Mouse (Mus musculus): ENCODE measurements at regions not wholly inside any gene's neighbourhood (a gene's known extent, or its start where the extent isn't known, plus 50 kb on each side); places are given as distances from the start of the nearest gene placed in this dataset.

DNA sequence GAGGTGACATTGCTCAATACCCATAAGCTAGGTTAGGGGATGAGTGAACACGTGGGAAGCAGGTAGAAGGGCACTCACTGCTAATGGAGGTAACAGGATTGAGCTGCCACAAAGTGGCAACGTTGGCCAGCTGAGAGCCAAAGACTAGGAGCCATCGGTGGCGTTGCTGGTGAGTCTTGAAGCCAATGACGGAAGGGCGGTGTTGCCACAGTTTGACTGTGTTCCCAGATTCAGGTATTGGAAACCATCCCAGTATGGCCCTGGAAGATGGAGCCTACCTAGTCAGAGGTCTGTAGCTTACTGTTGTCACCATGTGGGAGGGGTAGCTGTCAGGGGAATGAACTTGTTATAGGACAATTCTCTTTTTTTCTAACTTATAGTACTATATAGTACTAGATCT lies 158.4 kb downstream of the Ly86 start:
- peak; percentile 81 for DNase-seq (ENCODE audit: extremely low read depth, low read depth, low spot score)

GRCm38 (mm10) chr13:37503898-37504297 lies 158.9 kb downstream of the Ly86 start:
- DNase-seq (ENCODE audit: extremely low read depth, low read depth, low spot score) = no peak

DNA sequence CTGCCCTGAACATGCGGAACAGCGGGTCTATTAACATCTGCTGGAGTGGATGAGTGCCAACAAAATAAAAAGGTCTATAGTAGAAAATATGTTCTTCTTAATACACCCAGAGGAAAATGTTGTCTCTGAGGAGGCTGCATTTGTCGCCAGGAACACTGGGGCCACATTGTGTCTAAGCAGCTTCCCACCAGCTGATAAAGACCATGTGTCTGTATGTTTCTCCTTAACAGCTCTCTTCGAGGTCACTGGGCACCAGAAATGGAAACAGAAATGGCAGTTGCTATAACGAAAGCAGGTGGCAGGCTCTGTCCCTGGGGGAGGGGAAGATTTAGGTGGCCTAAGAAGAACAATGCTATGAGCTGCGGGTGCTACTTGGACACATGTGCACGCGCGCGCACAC lies 159.4 kb downstream of the Ly86 start:
- no peak for DNase-seq (ENCODE audit: extremely low read depth, low read depth, low spot score)

DNA sequence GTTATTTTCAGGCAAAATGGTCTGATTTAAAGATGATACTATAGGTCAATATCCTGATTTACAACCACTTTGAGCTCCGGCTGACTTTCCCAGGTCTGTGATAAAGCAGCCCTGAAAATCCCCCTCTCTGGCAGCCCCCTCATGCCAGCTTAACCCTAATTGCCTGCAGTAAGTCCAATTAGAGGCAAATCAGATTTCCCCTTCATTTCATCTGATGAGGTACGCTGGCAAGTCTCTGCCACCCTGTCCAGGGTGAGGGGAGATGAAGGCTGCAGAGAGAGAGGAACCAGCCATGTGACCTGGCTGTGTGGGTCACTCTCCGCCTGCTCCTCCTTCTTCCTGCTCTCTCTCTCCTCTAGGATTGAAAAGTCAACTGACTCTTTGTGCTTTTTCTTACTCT lies 160.6 kb downstream of the Ly86 start:
- no peak for DNase-seq (ENCODE audit: extremely low read depth, low read depth, low spot score)

DNA sequence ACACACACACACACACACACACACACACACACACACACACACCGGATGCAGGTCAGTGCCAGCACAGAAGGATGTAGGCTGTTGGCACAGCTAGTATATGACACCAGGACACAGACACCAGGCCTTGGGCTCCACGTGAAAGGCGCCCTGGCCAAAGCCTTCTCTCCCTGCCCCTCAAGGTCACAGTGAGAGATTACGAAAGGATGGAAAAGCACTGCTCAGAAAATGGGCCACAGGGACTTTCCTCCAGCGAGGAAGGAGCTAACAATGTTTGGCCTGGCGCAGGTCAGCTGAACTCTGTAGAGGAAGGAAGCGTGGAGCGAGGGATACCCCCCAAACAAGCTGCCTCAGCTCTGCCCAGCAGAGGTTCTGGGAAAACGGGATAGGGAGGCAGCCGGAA lies 161.0 kb downstream of the Ly86 start:
- no peak for DNase-seq (ENCODE audit: extremely low read depth, low read depth, low spot score)

DNA sequence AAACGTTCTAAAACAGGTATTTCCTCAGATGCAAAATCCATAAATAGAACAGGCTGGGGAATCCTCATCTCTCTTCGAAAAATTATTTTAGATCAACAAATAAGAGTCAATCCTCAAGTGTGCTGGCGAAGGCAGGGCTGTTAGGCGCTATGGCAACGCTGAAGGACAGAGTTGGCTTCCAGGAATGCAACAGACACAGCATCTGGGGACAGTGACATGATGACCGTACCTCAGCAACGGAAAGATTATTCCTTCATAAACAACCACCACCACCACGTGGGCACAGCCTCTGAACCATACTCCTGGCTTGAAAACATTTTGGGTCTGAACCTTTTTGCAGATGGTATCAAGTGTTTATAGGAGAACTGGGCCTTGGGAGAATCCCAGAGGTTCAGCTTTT lies 161.7 kb downstream of the Ly86 start:
- no peak for DNase-seq (ENCODE audit: extremely low read depth, low read depth, low spot score)

- DNase-seq (ENCODE audit: extremely low read depth, low read depth, low spot score) = peak; percentile 95
Observed at GRCm38 (mm10) chr13:37507146-37507545, 162.1 kb downstream of the Ly86 start.

DNA sequence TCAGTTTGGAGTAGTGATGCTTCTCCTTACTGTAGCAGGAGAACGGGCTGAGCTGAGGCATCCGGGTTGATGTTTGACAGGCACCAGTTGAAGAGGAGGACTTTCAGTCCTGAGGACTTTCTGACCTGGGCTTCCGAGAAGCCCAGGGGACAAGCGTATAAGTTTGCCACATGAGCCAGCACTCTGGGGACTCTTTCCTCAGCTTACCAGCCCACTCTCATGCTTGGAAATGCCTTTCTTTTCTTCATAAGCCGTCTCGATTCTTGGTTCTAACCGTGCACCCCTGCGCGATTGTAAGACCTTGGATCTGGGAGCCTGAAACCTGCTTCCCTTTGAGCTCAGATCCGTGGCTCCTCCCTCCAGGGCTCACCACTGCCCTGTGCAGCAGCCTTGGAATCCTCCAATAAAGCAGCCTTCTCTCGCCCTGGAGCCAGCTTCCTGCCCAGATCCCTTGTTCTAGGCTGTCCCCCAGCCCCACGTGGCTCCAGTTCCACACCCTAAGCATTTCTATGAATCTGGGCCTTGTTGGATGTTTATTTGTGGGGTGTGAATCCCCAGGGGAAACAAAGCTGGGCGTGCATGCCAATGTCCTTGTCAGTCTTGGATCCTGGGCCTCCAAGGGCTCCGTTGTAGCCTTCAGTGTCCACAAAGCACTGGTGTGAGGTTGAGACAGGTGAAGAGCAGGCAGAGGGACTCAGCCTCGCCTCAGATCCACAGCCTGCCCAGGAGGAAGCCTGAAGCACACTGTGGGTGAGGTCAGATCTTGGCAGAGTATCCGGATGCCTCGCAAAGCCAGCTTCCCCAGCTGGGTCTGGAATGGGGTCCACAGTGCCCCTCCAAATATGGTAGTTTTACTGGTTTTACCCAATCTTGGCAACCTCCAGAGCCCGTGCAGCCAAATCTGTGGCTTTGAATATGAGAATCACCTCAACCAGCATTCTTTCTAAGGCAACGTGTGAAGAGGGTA lies 163.7 kb downstream of the Ly86 start:
- no peak for DNase-seq (ENCODE audit: extremely low read depth, low read depth, low spot score)

DNA sequence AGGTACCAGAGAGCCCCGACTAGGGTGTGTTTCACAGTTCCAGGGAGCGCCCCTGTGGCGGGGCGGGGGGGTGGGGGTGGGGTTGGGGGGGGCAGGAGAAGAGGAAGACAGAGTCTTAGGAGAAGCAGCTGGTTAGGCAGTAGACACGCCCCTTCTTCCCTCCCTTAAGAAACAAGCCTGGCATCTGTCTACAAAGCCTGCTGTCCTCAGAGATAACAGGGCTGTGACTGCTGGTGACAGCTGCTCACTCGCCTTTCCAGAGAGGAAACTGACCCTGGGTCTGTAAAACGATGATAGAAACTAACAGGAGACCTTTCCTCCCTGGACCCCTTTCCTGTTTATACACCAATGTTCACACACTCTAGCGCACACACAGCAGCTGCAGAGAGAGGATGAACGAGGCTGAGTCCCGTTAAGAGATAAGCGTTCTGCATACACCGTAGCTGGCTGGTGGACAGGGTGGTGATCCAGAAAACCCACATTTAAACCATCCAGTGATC lies 164.4 kb downstream of the Ly86 start:
- DNase-seq (ENCODE audit: extremely low read depth, low read depth, low spot score) = no peak

GRCm38 (mm10) chr13:37510511-37510910 lies 165.5 kb downstream of the Ly86 start:
- no peak for DNase-seq (ENCODE audit: extremely low read depth, low read depth, low spot score)

- no peak for DNase-seq (ENCODE audit: extremely low read depth, low read depth, low spot score)
Observed at GRCm38 (mm10) chr13:37511006-37511405, 166.0 kb downstream of the Ly86 start.

GRCm38 (mm10) chr13:37511406-37511805 lies 166.4 kb downstream of the Ly86 start:
- no peak for DNase-seq (ENCODE audit: extremely low read depth, low read depth, low spot score)

DNA sequence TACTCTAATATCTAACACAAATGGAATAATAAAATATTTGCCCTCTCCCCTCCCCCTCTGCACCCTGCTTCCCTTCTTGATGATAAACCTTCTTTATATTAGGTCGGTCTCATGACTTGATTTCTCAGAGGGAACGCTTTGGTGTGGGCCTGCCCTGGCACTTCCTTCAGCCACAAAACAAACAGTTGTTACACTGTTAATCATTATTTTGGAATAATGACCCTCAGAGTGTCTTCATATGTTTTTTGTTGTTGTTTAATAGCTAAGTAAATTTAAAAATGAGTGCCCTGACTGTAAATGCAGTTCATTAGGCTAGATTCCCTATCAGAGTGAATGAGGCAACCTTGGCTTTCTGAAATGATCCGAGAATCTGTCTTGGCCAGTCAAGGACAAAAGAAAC lies 167.8 kb downstream of the Ly86 start:
- DNase-seq (ENCODE audit: extremely low read depth, low read depth, low spot score) = no peak

DNA sequence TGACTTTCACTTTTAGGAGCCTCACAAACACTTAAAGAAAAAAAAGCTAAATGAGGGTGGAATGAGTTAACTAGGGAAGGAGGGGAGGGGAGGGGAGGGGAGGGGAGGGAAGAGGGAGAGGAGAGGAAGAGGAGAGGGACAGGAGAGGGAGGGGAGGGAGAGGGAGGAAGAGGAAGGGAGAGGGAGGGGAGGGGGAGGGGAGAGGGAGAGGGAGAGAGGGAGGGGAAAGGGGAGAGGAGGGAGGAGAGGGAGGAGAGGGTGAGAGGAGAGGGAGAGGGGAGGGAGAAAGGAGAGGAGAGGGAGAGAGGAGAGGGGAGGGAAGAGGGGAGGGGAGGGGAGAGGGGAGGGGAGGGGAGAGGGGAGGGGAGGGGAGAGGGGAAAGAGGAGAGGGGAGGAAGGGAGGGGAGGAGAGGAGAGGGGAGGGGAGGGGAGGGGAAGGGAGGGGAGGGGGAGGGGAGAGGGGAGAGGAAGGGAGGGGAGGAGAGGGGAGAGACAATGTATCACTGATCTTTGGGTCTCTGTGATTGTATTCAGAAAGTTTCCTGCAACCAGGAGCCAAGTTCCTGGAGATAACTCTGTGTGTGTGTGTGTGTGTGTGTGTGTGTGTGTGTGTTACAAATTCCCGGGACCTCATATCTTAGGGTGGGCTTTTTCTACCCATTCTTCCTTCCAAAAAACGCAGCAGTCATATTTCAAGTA lies 168.3 kb downstream of the Ly86 start:
- DNase-seq (ENCODE audit: extremely low read depth, low read depth, low spot score) = no peak

DNA sequence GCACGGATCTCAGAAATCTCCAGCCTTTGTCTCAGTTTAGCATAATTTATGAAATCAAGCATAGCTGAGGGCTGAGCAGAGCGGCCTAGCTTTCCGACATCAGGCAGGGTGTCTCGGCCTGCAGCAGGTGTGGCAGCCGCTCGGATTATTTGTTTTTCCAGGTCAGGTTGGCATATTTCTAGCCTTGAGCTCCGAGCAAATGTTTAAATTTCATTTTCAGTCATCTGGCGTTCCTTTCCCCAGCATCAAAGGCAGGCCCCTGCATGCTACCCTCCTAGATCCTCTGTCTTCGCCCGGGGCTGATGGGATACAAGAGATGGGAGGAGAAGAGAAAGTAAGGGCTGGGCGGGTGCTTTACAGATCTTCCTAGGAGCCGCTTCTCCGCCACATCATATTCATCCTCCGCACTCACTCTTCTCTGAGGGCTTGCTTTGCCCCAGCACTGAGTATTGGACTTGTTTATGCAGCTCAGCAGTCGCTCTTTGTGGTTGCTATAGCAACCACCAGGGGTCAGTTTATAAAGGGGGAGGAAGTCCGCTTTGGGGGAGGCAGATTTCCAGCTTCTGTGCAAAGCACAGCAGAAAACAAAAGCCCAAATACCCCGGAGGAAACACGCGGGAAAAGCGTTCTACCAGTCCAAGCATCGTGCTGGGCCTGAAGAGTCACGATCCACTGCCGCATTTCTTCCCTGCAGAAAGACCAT lies 169.0 kb downstream of the Ly86 start:
- no peak for DNase-seq (ENCODE audit: extremely low read depth, low read depth, low spot score)

DNA sequence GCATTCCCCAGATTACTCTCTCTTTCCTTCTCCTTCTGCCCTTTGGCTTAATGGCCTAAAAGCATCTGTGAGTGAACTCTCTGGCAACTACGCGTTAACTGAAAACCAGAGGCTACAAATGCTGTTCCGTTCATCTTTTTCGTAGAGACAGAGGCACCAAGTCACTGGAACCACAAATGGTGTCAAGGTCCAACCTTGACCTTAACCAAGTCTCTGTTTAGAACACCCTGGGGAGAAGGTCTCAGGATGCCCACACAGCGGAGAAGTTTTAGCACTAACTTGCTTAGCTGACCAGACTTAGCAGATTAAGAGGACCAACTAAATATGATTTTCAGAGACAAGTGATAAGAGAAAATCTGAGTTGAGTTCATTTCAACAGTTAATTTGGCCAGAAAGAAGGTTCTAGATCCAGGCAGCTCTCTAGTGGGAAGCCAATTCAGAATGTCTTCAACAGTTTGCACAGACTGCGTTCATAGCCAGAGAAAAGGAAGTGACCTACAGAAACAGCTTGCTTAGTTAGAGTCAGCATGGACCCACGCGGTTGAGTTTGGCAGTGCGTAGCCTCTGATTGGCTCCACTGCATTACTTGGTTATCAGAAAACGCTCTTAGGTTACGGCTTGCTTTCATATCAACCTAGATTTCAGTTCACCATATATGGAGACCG lies 169.8 kb downstream of the Ly86 start:
- DNase-seq (ENCODE audit: extremely low read depth, low read depth, low spot score) = no peak

DNA sequence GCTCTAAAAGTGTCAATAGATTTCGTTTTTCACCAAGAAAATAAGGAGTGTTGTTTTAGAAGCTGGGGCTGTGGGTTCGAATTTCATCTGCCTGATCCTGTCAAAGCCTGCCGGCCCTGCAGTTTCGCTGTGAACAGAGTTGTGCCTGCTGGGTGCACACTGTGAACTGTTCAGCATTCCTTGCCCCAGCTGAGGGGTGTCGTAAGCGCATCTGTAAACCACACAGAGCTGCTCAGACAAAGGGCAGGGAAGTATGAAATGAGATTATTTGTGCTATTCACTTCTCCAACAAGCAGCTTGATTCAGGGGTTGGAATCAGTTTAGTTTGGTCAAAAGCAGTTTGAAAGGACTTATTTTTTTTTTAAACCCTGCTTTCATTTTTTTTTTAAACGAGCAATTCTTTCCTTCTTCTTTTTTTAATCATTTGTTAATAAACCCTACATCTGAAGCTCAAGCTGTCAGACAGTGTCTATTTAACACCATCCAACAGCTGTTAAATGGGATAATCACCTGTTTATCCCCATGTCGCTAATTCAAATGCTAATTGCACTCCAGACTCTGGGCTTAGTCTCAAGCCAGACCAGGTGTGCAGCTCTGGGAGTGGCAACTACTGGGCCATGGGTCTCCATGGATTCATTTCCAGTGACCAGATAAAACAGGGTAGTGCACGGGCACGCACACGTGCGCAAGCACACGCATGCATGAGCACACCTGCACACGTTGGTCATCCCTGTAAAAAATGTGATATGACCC lies 172.2 kb downstream of the Ly86 start:
- no peak for DNase-seq (ENCODE audit: extremely low read depth, low read depth, low spot score)

DNA sequence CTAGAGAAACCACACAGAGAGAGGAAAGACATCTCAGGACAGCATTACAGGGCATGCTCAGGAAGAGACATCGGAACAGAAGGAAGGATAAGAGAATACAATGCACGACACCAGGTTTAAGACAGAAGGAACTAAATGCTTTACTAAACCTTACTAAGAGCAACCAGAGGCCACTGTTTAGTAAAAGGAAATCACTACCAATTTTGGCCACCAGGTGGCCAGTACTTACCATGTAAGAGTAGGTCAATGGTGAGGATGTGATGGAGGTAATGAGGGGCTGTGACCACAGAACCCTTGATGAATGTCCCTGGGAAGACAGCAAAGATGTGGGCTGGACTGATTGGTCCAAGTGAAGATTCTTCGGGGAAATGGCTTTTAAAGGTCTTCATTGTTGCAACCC lies 174.9 kb downstream of the Ly86 start:
- DNase-seq (ENCODE audit: extremely low read depth, low read depth, low spot score) = no peak

- DNase-seq (ENCODE audit: extremely low read depth, low read depth, low spot score) = no peak
Observed at GRCm38 (mm10) chr13:37525097-37525726, 180.2 kb downstream of the Ly86 start.

GRCm38 (mm10) chr13:37526102-37526501 lies 181.1 kb downstream of the Ly86 start:
- DNase-seq (ENCODE audit: extremely low read depth, low read depth, low spot score) = no peak
